In the genomic region with DNA sequence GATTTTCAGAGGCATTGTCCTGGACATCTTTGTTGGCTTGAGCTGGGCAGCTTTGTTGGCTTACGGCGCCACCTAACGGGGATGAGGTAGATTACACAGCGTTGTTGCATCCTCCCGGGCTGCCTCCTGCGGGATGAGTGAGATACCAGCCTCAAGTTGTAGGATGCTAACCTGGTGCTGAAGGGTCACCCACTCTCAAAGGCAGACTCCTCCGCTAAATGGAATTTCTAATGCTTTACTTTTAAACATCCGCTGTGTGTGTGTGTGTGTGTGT, we compare ENCODE assay signal across 9 mouse cellular contexts. TPM values are rescaled to one million over a fixed set of nuclear protein-coding genes. Genes with fewer than 3 reads are reported as not detected.
DNase-seq lines count a peak whose midpoint lies in the region; ATAC-seq and TF ChIP-seq lines count a peak whose summit lies in the region.
"Had no signal": no experiment of that assay in that cellular context is flagged by ENCODE, and none has a peak within 500 bp of the region (broad histone marks: within the 10 kb centered on the region; RNA-seq: fewer than 3 reads in every experiment).

No protein-coding gene starts in this region.

- no peak overlapping the region for H3K9ac ChIP-seq in neural tube, embryonic 15.5 days (replicated peaks)
- H3K9ac ChIP-seq: heart, embryonic 15.5 days had no signal

- H3K36me3 ChIP-seq in E14TG2a.4 (ENCODE audit: insufficient read depth, low read length): no peaks in the 10 kb centered on the region
- H3K36me3 ChIP-seq in neural tube, embryonic 15.5 days: no peaks in the 10 kb centered on the region
- H3K36me3 ChIP-seq: heart, embryonic 15.5 days had no signal

- peak overlapping the region; percentile 82 for H3K27ac ChIP-seq in neural tube, embryonic 15.5 days (replicated peaks)
- H3K27ac ChIP-seq: heart, embryonic 15.5 days had no signal

- H3K4me3 ChIP-seq in E14TG2a.4 (replicated peaks; ENCODE audit: low read length): no peak overlapping the region
- no peak overlapping the region for H3K4me3 ChIP-seq in neural tube, embryonic 15.5 days (replicated peaks)
- H3K4me3 ChIP-seq: heart, embryonic 15.5 days had no signal

- intact Hi-C loops in heart, postnatal 14 days (cut with DNase I): loop anchor here (1.0 to 10.0 kb wide), 4 partner anchors 39 to 286 kb away; no protein-coding TSS in a partner anchor

- peak; percentile 63 for TF ChIP-seq CTCF in E14TG2a.4 (conservative IDR thresholded peaks at IDR 0.05; ENCODE audit: low read length)

- H3K4me2 ChIP-seq in neural tube, embryonic 15.5 days: no peak overlapping the region
- H3K4me2 ChIP-seq: heart, embryonic 15.5 days had no signal

- WGBS in neural tube, embryonic 15.5 days: 7% methylated on average over 8 of the region's 8 CpGs

- H3K9me3 ChIP-seq in E14TG2a.4 (ENCODE audit: low read length): 0 out of 2 replicates have a peak, but pooled peaks cover 4% of the 10 kb centered on the region
- H3K9me3 ChIP-seq in neural tube, embryonic 15.5 days (replicated peaks): no peaks in the 10 kb centered on the region
- H3K9me3 ChIP-seq: heart, embryonic 15.5 days had no signal

- DNase-seq in brain, embryonic 18.5 days (ENCODE audit: low read depth, low spot score): peak; percentile 74
- DNase-seq in heart, postnatal 14 days: peak; percentile 85 to 90
- peak; percentile 64 to 87 for DNase-seq in kidney, postnatal 36 days
- DNase-seq in lung, adult 18-20 months: peak; percentile 60 to 65
- peak; percentile 89 for DNase-seq in testis, postnatal 10 days (ENCODE audit: low spot score)

- peaks cover 7% of the 10 kb centered on the region; the same call in 1 of the 2 replicates for H3K4me1 ChIP-seq in E14TG2a.4 (replicated peaks; ENCODE audit: low read depth, low read length)
- H3K4me1 ChIP-seq in neural tube, embryonic 15.5 days: peaks cover 13% of the 10 kb centered on the region
- H3K4me1 ChIP-seq: heart, embryonic 15.5 days had no signal

- H3K27me3 ChIP-seq in E14TG2a.4 (ENCODE audit: insufficient read depth, low read length): 0 out of 2 replicates have a peak, but pooled peaks cover 8% of the 10 kb centered on the region
- 0 out of 2 replicates have a peak, but pooled peaks cover 3% of the 10 kb centered on the region for H3K27me3 ChIP-seq in neural tube, embryonic 15.5 days (replicated peaks)

- ATAC-seq in erythroid progenitor cell, adult 5-6 weeks (replicated peaks; ENCODE audit: low FRiP score, poor library complexity, severe bottlenecking): 0 out of 2 replicates have a peak, but pooled peaks have one; percentile 63
- peak; percentile 93 for ATAC-seq in neural tube, embryonic 15.5 days (ENCODE audit: low FRiP score)

RNA-seq across cellular contexts. Expression of gene Rftn1, which starts 46.9 kb away (rescaled TPM):
- total RNA-seq in erythroid progenitor cell, adult 5-6 weeks (2015; ENCODE audit: low replicate concordance): 2.9 and 4.6 TPM in 2 replicates
- 3.6 and 5.4 TPM in 2 replicates for total RNA-seq in erythroid progenitor cell, adult 5-6 weeks (2017; ENCODE audit: low replicate concordance)
- total RNA-seq in heart, postnatal 14 days (2021): 10 to 100 TPM; 52.4 to 53.7 TPM
- polyA plus RNA-seq in neural tube, embryonic 15.5 days (2015; fragmentation: Nextera tagmentation; extraction: Ambion mirVana): 17.9 and 20.2 TPM in 2 replicates

RNA-seq across cellular contexts. Expression of gene Dazl, which starts 56.1 kb away (rescaled TPM):
- total RNA-seq in erythroid progenitor cell, adult 5-6 weeks (2015; ENCODE audit: low replicate concordance): not detected in 2 replicates
- total RNA-seq in erythroid progenitor cell, adult 5-6 weeks (2017; ENCODE audit: low replicate concordance): not detected in 2 replicates
- under 1 TPM; 0.17 TPM for total RNA-seq in heart, postnatal 14 days (2021)
- polyA plus RNA-seq in neural tube, embryonic 15.5 days (2015; fragmentation: Nextera tagmentation; extraction: Ambion mirVana): 0.52 TPM in 2 replicates

Comparison
In these comparisons a context has a peak if more than half of its experiments do, and no peak if none do; other contexts are left out.
1. RNA of gene Rftn1, which starts 46.9 kb away (total RNA-seq): 52.4 to 53.7 TPM in heart, postnatal 14 days; 2.9 to 5.4 TPM in erythroid progenitor cell, adult 5-6 weeks; every median in the first group is over 4 times any median in the second.
2. Peak in every context shown above with its lines, with median percentiles within 50 percentile points of each other: DNase-seq.